Mouse (Mus musculus) olfactory bulb, adult 2 months (tissue): Measurements from ENCODE around the gene Clgn.

Source experiments
- CTCF ChIP-seq: fragments of 200-500 bp; IDR thresholded peaks from 2 replicates; pipeline ENCODE4 v1.5.1; 2012; ENCODE audit warnings: low read depth, mild to moderate bottlenecking, low read length, moderate library complexity; ENCODE audit not compliant: insufficient read depth
- POLR2A ChIP-seq: fragments of 200-500 bp; IDR thresholded peaks from 2 replicates; pipeline ENCODE4 v1.6.1; 2012; ENCODE audit warnings: mild to moderate bottlenecking, low read depth, low read length, moderate library complexity; ENCODE audit not compliant: insufficient read depth

DNA sequence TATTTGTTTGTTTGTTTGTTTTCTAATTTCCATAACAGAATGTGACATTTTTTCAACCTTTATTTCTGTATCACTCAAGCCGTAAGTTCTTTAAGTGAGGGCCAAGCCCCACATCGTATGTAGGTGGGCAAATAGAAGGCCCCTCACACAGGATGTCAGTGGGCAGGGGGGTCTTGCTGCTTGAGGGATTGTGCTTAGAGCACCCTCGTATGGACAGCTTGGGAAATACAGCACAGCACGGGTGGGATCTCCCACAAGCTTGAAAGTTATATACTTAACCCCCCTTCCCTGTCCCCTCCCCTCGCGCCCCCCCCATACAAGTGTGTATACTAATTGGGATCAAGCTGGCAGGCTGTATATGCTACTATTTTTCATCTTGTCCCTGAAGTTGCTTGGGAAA is 17.2 kb downstream of the Clgn start:
- TF ChIP-seq CTCF, result no peak
- TF ChIP-seq POLR2A, result no peak
